Mouse (Mus musculus) liver, postnatal 0 days (tissue): Measurements from ENCODE around the gene Fhad1. TPM values are rescaled to one million over a fixed set of nuclear protein-coding genes. Genes with fewer than 3 reads are reported as not detected.

Source experiments
- ATAC-seq: fragments of 200-750 bp; cut with Nextera tagmentation; 2 replicates; pipeline ENCODE4 v1.8.0; 2017; ENCODE audit warnings: mild to moderate bottlenecking, moderate library complexity
- DNase-seq: peaks from one replicate; pipeline ENCODE4 v3.0.0-alpha.2; 2016
- H3K27ac ChIP-seq: fragments of 300-500 bp; sonication (generic); 2 replicates; pipeline ENCODE4 v1.5.1; 2014; ENCODE audit warnings: antibody characterized with exemption, moderate library complexity, mild to moderate bottlenecking, low read depth
- H3K27me3 ChIP-seq: fragments of 300-500 bp; sonication (generic); 2 replicates; pipeline ENCODE4 v1.6.1; 2014; ENCODE audit warnings: low read length, control low read depth, mixed read lengths; ENCODE audit not compliant: insufficient read depth
- H3K36me3 ChIP-seq: fragments of 300-500 bp; sonication (generic); replicated peaks from 2 replicates; pipeline ENCODE4 v1.6.1; 2014; ENCODE audit warnings: mild to moderate bottlenecking, control low read depth, low read length, moderate library complexity, mixed read lengths; ENCODE audit not compliant: insufficient read depth
- H3K4me1 ChIP-seq: fragments of 300-500 bp; sonication (generic); 2 replicates; pipeline ENCODE4 v1.6.1; 2014; ENCODE audit warnings: antibody characterized with exemption, mild to moderate bottlenecking, control low read depth; ENCODE audit not compliant: insufficient read depth
- H3K4me2 ChIP-seq: fragments of 300-500 bp; sonication (generic); 2 replicates; pipeline ENCODE4 v1.6.1; 2014; ENCODE audit warnings: low read depth, mild to moderate bottlenecking, low read length, moderate library complexity, mixed read lengths
- H3K4me3 ChIP-seq: fragments of 300-500 bp; sonication (generic); 2 replicates; pipeline ENCODE4 v1.5.1; 2014; ENCODE audit warnings: low read depth, low read length
- H3K9ac ChIP-seq: fragments of 300-500 bp; sonication (generic); replicated peaks from 2 replicates; pipeline ENCODE4 v1.6.1; 2014; ENCODE audit warnings: mild to moderate bottlenecking, moderate library complexity
- H3K9me3 ChIP-seq: fragments of 300-500 bp; sonication (generic); 2 replicates; pipeline ENCODE4 v1.6.1; 2016; ENCODE audit warnings: mild to moderate bottlenecking, control low read depth, low read length, mixed read lengths
- CTCF ChIP-seq: sonication (generic); IDR thresholded peaks from 2 replicates; pipeline ENCODE4 v1.5.1; 2016; ENCODE audit warnings: antibody characterized with exemption, low read depth
- EP300 ChIP-seq: IDR thresholded peaks from 2 replicates; pipeline ENCODE4 v1.6.1; 2016; ENCODE audit warnings: antibody characterized with exemption, low read depth, mild to moderate bottlenecking
- WGBS: fragments of 180-500 bp; shearing (Covaris S2); extraction: QIAGEN DNeasy Blood & Tissue Kit; methylation state at CpG from one replicate; pipeline ENCODE4 v1.1.7; 2014; ENCODE audit not compliant: insufficient replicate concordance; 5-methylcytosine and 5-hydroxymethylcytosine counted together
- polyA plus RNA-seq: library from polyadenylated mRNA; unstranded; fragments of >200 nt; fragmentation: Nextera tagmentation; extraction: Ambion mirVana; gene quantifications from 2 replicates; pipeline ENCODE4 v1.2.1, GENCODE M21; 2015

Gene Fhad1
- polyA plus RNA-seq, 1 experiment from 2014 or later = 1.0 TPM

DNA sequence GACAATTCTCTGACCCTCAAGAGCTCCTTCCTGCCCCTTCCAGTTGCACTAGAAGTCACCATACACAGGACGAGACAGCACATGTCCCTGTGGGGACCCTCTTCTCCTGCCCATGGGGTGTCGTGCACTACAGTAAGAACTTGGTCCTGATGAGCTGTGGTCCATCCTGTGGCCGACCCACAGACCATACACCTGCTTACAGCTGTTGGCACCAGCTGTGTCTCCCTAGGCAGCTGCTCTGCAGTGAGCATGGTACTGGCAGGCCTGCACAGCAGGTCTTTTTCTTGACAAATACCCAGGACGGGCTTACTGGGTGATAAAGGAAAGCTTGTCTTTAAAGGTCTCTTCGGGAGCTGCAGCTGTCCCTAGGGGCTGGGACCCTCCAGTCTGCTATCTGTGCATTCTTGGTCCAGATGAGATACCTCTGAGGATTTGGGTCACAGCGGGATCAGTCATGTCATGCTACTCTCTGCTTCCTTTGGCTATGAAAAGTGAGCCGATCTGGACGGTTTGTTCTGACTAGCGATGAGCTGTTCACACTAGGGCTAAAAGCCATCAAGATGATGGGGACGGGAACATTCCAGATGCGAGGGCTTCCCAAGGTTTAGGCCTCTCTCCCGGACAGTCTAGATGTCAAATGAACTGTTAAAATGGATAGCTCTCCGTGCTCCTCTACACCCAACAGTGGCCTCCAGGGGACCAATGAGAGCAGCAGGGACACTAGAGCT lies 44.4 kb upstream of the Fhad1 start:
- no peak overlapping the region for H3K9ac ChIP-seq

DNA sequence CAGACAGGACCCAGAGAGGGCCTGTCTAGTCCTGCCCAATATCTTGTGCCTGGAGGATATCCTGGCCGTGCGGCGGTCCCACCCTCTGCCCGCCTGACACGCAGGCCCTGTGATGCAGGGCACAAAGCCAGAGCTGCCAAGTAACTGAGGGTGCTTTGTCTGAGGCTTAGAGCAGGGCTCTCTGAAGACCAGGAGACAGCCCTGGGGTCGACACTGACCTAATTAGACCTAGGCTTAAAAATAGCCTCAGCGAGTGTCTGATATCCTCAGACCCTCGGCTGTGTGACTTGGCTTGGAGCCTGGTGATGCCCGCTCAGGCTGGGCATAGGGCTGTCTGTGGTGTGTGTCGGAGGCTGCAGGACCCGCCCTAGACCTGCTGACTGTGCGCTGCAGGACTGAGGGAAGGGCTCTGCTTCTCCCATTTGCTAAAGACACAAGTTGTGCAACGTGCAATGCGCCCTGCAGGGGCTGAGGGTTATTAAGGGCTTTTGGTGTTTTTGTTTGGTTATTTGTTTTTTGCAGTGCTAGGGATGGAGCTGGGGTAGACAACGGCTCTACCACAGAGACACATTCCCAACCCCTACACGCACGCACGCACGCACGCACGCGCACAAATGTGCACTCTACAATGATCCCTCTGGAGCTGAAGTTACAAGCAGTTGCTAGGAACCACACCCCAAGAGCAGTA lies 42.8 kb upstream of the Fhad1 start:
- H3K9me3 ChIP-seq = no peaks in the 10 kb centered on the region
- 85% methylated on average over 22 of the region's 22 CpGs for whole genome bisulfite sequencing
- peaks cover 30% of the 10 kb centered on the region for H3K4me1 ChIP-seq
- TF ChIP-seq CTCF = no peak
- TF ChIP-seq EP300 = no peak
- DNase-seq (no peak), ATAC-seq (no peak)
- no peak overlapping the region for H3K27ac ChIP-seq
- H3K4me2 ChIP-seq = no peak overlapping the region
- H3K27me3 ChIP-seq = no peaks in the 10 kb centered on the region
- no peak overlapping the region for H3K4me3 ChIP-seq
- H3K36me3 ChIP-seq = no peaks in the 10 kb centered on the region
- no peak overlapping the region for H3K9ac ChIP-seq

More for the DNA sequence above, 44.4 kb upstream of the Fhad1 start:
- 80% methylated on average over 13 of the region's 13 CpGs for WGBS
- Histone ChIP-seq H3K9me3 (no peaks in the 10 kb centered on the region), H3K36me3 (no peaks in the 10 kb centered on the region), H3K27me3 (no peaks in the 10 kb centered on the region), H3K27ac (no peak overlapping the region), H3K4me1 (peaks cover 28% of the 10 kb centered on the region), H3K4me2 (no peak overlapping the region), H3K4me3 (no peak overlapping the region)
- no peak for TF ChIP-seq CTCF
- TF ChIP-seq EP300 = no peak
- DNase-seq = no peak
- ATAC-seq = no peak

DNA sequence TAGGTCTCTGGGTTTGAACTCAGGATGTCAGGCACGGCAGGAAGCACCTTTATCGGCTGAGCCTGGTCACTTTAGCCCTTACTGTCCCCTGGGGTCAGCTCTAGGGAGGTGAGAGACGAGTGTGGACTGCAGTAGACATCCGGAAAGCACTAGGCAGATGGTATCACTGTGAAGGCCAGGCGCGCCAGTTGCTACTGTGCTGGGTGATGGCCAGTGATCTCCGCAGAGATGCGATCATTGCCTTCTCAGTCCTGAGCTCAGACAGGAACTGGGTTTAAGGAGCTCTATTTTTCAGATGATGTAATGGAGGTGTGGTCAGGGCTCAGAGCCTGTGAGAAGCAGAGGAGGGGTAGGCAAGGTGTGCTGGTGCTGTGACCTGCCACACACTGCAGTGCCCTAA lies 40.7 kb upstream of the Fhad1 start:
- H3K36me3 ChIP-seq = no peaks in the 10 kb centered on the region
- WGBS = 88% methylated on average over 8 of the region's 8 CpGs
- H3K9me3 ChIP-seq = no peaks in the 10 kb centered on the region
- H3K27ac ChIP-seq = no peak overlapping the region
- ATAC-seq (no peak), DNase-seq (no peak)
- TF ChIP-seq CTCF = no peak
- TF ChIP-seq EP300 = no peak
- no peaks in the 10 kb centered on the region for H3K27me3 ChIP-seq
- no peak overlapping the region for H3K4me2 ChIP-seq
- no peak overlapping the region for H3K4me3 ChIP-seq
- no peak overlapping the region for H3K9ac ChIP-seq
- H3K4me1 ChIP-seq = peaks cover 30% of the 10 kb centered on the region

DNA sequence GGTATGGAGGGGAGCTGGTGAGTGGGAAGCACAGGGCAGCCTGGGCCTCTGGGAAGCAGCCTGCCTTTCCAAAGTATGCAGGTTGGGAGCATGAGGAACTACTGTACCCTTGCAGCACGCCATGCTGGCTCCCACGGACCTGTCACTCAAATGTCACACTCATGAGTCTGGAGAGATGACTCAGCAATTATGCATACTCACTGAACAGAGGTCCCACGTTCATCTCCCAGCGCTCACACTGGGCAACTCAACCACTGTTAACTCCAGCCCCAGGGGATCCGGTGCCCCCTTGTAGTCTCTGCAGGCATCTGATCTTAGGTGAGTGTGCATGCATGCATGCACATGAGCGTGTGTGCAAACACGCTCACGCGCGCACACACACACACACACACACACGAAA lies 39.7 kb upstream of the Fhad1 start:
- H3K4me1 ChIP-seq = peaks cover 35% of the 10 kb centered on the region
- no peaks in the 10 kb centered on the region for H3K9me3 ChIP-seq
- H3K27ac ChIP-seq = 0 out of 2 replicates have a peak overlapping the region, but pooled peaks have one; percentile 22
- TF ChIP-seq CTCF = no peak
- no peak for TF ChIP-seq EP300
- DNase-seq = no peak
- H3K9ac ChIP-seq = no peak overlapping the region
- no peak for ATAC-seq
- H3K36me3 ChIP-seq = no peaks in the 10 kb centered on the region
- H3K4me3 ChIP-seq = no peak overlapping the region
- no peaks in the 10 kb centered on the region for H3K27me3 ChIP-seq
- H3K4me2 ChIP-seq = no peak overlapping the region
- WGBS = 61% methylated on average over 11 of the region's 11 CpGs

DNA sequence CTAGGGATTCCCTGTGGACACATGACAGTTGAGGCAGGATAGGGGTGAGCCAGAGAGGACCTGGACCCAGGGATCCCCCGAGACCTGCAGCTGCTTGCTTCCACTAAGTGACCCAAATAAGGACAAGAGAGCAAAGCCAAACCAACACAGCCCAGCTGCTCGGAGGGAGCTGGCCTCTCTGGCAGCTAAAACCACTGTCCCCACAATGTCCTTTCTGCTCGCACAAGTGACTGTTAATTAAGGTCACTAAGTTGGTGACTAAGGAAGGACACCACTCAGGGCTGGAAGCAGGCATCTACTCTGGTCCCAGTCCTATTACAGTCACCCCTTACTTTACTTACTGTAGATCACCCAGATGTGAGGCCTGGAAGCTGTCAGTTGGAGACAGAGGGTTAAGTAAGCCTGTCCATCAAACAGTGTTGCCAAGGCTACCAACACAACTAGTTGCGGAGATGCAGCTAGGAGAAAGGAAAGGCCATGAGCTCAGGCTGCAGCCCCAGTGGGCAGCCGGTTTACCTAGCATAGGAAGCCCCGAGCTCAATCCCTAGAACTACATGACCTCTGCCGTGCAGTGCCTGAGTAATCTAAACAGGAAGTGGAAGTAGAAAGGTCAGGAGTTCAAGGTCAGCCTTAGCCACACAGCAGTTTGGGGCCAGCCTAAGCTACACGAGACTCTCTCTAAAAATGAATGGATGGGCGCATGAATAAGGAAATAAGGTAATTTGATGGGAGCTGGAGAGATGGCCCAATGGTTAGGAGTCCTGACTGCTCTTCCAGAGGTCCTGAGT lies 39.0 kb upstream of the Fhad1 start:
- ATAC-seq = no peak
- Histone ChIP-seq H3K4me2 (no peak overlapping the region), H3K4me3 (no peak overlapping the region), H3K9me3 (no peaks in the 10 kb centered on the region), H3K9ac (no peak overlapping the region), H3K36me3 (no peaks in the 10 kb centered on the region), H3K27ac (peak overlapping the region; percentile 71), H3K4me1 (peaks cover 43% of the 10 kb centered on the region), H3K27me3 (no peaks in the 10 kb centered on the region)
- WGBS = 44% methylated on average over 9 of the region's 9 CpGs
- TF ChIP-seq EP300 (no peak), CTCF (no peak)
- no peak for DNase-seq

DNA sequence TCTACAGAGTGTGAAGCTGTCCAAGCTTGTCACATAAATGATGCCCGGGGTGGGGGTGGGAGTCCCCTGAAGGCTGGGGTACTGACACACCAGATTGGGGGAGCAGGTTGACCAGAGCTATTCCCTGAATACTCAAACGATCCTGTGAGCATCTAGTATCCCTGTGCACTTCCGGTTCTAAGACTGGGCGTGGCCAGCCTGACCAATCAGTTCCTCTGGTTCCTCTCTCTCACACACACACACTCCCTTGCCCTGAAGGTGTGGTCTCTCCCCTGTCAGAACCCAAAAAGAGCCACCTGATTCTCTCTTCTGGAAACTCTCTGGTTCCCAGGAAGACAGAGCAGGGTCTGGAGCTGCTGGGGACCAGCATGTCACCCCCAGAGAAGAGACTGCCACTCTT lies 38.4 kb upstream of the Fhad1 start:
- WGBS = 40% methylated on average over 4 of the region's 4 CpGs
- no peak overlapping the region for H3K4me3 ChIP-seq
- peaks cover 46% of the 10 kb centered on the region for H3K4me1 ChIP-seq
- no peaks in the 10 kb centered on the region for H3K36me3 ChIP-seq
- H3K9ac ChIP-seq = no peak overlapping the region
- no peak overlapping the region for H3K4me2 ChIP-seq
- no peaks in the 10 kb centered on the region for H3K9me3 ChIP-seq
- TF ChIP-seq EP300 = no peak
- TF ChIP-seq CTCF = no peak
- H3K27ac ChIP-seq = peak overlapping the region; percentile 71
- DNase-seq (peak; percentile 66), ATAC-seq (peak; percentile 68)
- H3K27me3 ChIP-seq = no peaks in the 10 kb centered on the region
